Mouse (Mus musculus): ENCODE results near the gene Vmn1r61. TPM values are rescaled to one million over a fixed set of nuclear protein-coding genes. Genes with fewer than 3 reads are reported as not detected.

Gene Vmn1r61
- not detected in 2 replicates for polyA plus RNA-seq (2015; fragmentation: Nextera tagmentation; extraction: Ambion mirVana)

- Histone ChIP-seq H3K27ac (replicated peaks) (no peak within 1 kb of the TSS), H3K9me3 (replicated peaks) (0 out of 2 replicates have a peak, but pooled peaks cover 4% of the 10 kb centered on the region), H3K27me3 (no peaks in the 10 kb centered on the region), H3K4me3 (replicated peaks) (no peak within 1 kb of the TSS), H3K36me3 (replicated peaks) (no peaks in the 10 kb centered on the region), H3K9ac (no peak within 1 kb of the TSS), H3K4me2 (no peak within 1 kb of the TSS), H3K4me1 (replicated peaks) (no peaks in the 10 kb centered on the region)
- no peak for ATAC-seq (ENCODE audit: insufficient read depth)
Measured at GRCm38 (mm10) chr7:5613195-5613594, at the start of gene Vmn1r61. TSS of gene Vmn1r61 (minus strand) at chr7:5613295.

Other genes with a start within 250 kb of the Vmn1r61 start
- gene Vmn1r58, start 199.9 kb downstream of the Vmn1r61 start, polyA plus RNA-seq (2015; fragmentation: Nextera tagmentation; extraction: Ambion mirVana), result not detected in 2 replicates
- gene Vmn1r59, start 156.5 kb downstream of the Vmn1r61 start, polyA plus RNA-seq (2015; fragmentation: Nextera tagmentation; extraction: Ambion mirVana), result not detected in 2 replicates
- gene Vmn2r28, start 119.3 kb downstream of the Vmn1r61 start, polyA plus RNA-seq (2015; fragmentation: Nextera tagmentation; extraction: Ambion mirVana), result not detected in 2 replicates
- not detected in 2 replicates for gene Vmn1r60, start 66.0 kb downstream of the Vmn1r61 start, polyA plus RNA-seq (2015; fragmentation: Nextera tagmentation; extraction: Ambion mirVana)
- gene Vmn1r62, start 60.3 kb upstream of the Vmn1r61 start, polyA plus RNA-seq (2015; fragmentation: Nextera tagmentation; extraction: Ambion mirVana), result not detected in 2 replicates
- not detected in 2 replicates for gene Vmn1r63, start 192.2 kb upstream of the Vmn1r61 start, polyA plus RNA-seq (2015; fragmentation: Nextera tagmentation; extraction: Ambion mirVana)